9 mouse cellular contexts compared by ENCODE assay signal in the genomic region with DNA sequence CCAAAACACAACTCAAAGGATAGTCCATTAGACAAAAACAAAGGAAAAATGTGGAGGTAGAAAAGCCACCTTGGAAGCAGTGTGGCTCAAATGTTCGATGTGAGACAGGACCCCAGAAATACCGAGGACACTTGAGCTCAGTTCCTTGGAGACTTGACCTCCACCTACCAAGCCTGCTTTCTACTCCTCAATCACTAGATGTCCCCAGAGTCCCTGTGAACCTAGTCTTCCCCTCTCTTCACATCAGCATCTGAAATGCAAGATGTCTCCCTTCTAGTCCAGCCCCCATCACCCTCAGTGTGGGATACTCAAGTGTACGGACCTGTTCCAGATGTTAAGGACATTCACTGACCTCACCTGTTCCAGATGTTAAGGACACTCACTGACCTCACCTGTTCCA. TPM values are rescaled to one million over a fixed set of nuclear protein-coding genes. Genes with fewer than 3 reads are reported as not detected.
DNase-seq lines count a peak whose midpoint lies in the region; ATAC-seq lines count a peak whose summit lies in the region.
"Had no signal": no experiment of that assay in that cellular context is flagged by ENCODE, and none has a peak within 500 bp of the region (broad histone marks: within the 10 kb centered on the region; RNA-seq: fewer than 3 reads in every experiment).

No protein-coding gene starts in this region.

- no peak overlapping the region for H3K27ac ChIP-seq in hindbrain, embryonic 14.5 days

- ATAC-seq in hindbrain, embryonic 14.5 days (ENCODE audit: low FRiP score) = no peak
- peak; percentile 60 for ATAC-seq in megakaryocyte progenitor cell, adult 5-6 weeks (replicated peaks; ENCODE audit: poor library complexity)

- H3K9ac ChIP-seq in hindbrain, embryonic 14.5 days = no peak overlapping the region

- peaks cover 24% of the 10 kb centered on the region for H3K4me1 ChIP-seq in hindbrain, embryonic 14.5 days (replicated peaks; ENCODE audit: control insufficient read depth, insufficient read depth, low read length)

- peak; percentile 60 for DNase-seq in adrenal gland, postnatal 14 days
- no peak for DNase-seq in adrenal gland, adult 18-20 months (ENCODE audit: low spot score in 2 of 2)
- peak; percentile 33 for DNase-seq in ovary, adult 18-20 months (ENCODE audit: low spot score)
- no peak for DNase-seq in ovary, postnatal 10 days (ENCODE audit: low spot score)
- DNase-seq in cerebellum, adult 9-11 months = peak; percentile 67
- peak; percentile 74 for DNase-seq in hindbrain, embryonic 14.5 days (ENCODE audit: low spot score)
- DNase-seq in yolk sac, embryonic 10.5 days (ENCODE audit: low spot score) = peak; percentile 52

- no peaks in the 10 kb centered on the region for H3K9me3 ChIP-seq in hindbrain, embryonic 14.5 days (ENCODE audit: control insufficient read depth, low read length)

- WGBS in hindbrain, embryonic 14.5 days = 9% methylated on average over 3 of the region's 3 CpGs

- H3K4me3 ChIP-seq in hindbrain, embryonic 14.5 days (replicated peaks; ENCODE audit: low read length) = no peak overlapping the region

- no peaks in the 10 kb centered on the region for H3K27me3 ChIP-seq in hindbrain, embryonic 14.5 days (ENCODE audit: control insufficient read depth, insufficient read depth, low read length)

- H3K4me2 ChIP-seq in hindbrain, embryonic 14.5 days (replicated peaks) = 0 out of 2 replicates have a peak overlapping the region, but pooled peaks have one; percentile 15

- H3K36me3 ChIP-seq in hindbrain, embryonic 14.5 days (replicated peaks; ENCODE audit: control insufficient read depth, insufficient read depth) = no peaks in the 10 kb centered on the region; the same call in 1 of the 2 replicates

RNA-seq across cellular contexts. Expression of gene Sox12, which starts 5.1 kb away (rescaled TPM):
- total RNA-seq in adrenal gland, postnatal 14 days (2021) = 14.7 and 16.0 TPM in 2 replicates
- total RNA-seq in adrenal gland, adult 18-20 months (2021) = 1 to 10 TPM; 3.5 to 7.3 TPM
- 18.8 and 19.5 TPM in 2 replicates for polyA plus RNA-seq in hindbrain, embryonic 14.5 days (2014; fragmentation: Nextera tagmentation; extraction: Ambion mirVana)
- total RNA-seq in megakaryocyte progenitor cell, adult 5-6 weeks (2015) = 6.8 and 9.0 TPM in 2 replicates
- total RNA-seq in megakaryocyte progenitor cell, adult 5-6 weeks (2017) = 1.9 and 2.2 TPM in 2 replicates

RNA-seq across cellular contexts. Expression of gene Nrsn2, which starts 16.3 kb away (rescaled TPM):
- total RNA-seq in adrenal gland, postnatal 14 days (2021) = 2.8 and 3.0 TPM in 2 replicates
- total RNA-seq in adrenal gland, adult 18-20 months (2021) = 1 to 10 TPM; 5.8 to 6.7 TPM
- 48.0 and 56.9 TPM in 2 replicates for polyA plus RNA-seq in hindbrain, embryonic 14.5 days (2014; fragmentation: Nextera tagmentation; extraction: Ambion mirVana)
- not detected in 2 replicates for total RNA-seq in megakaryocyte progenitor cell, adult 5-6 weeks (2015)
- total RNA-seq in megakaryocyte progenitor cell, adult 5-6 weeks (2017) = not detected in 2 replicates
- polyA plus RNA-seq: liver, embryonic 16.5 days had no signal

RNA-seq across cellular contexts. Expression of gene Zcchc3, which starts 22.0 kb away (rescaled TPM):
- 8.3 and 9.9 TPM in 2 replicates for total RNA-seq in adrenal gland, postnatal 14 days (2021)
- 1 to 10 TPM; 6.8 to 7.8 TPM for total RNA-seq in adrenal gland, adult 18-20 months (2021)
- 16.5 and 17.2 TPM in 2 replicates for polyA plus RNA-seq in hindbrain, embryonic 14.5 days (2014; fragmentation: Nextera tagmentation; extraction: Ambion mirVana)
- 5.3 and 5.7 TPM in 2 replicates for total RNA-seq in megakaryocyte progenitor cell, adult 5-6 weeks (2015)
- 2.8 and 4.1 TPM in 2 replicates for total RNA-seq in megakaryocyte progenitor cell, adult 5-6 weeks (2017)

RNA-seq across cellular contexts. Expression of gene 6820408C15Rik, which starts 22.6 kb away (rescaled TPM):
- 0.37 and 0.38 TPM in 2 replicates for total RNA-seq in adrenal gland, postnatal 14 days (2021)
- total RNA-seq in adrenal gland, adult 18-20 months (2021) = under 1 TPM; 0.36 to 0.74 TPM
- polyA plus RNA-seq in hindbrain, embryonic 14.5 days (2014; fragmentation: Nextera tagmentation; extraction: Ambion mirVana) = 2.5 and 3.8 TPM in 2 replicates
- not detected in 2 replicates for total RNA-seq in megakaryocyte progenitor cell, adult 5-6 weeks (2015)
- 0.29 TPM in 1 of 2 replicates, not detected in the other for total RNA-seq in megakaryocyte progenitor cell, adult 5-6 weeks (2017)

RNA-seq across cellular contexts. Expression of gene Trib3, which starts 49.0 kb away (rescaled TPM):
- 4.5 and 6.0 TPM in 2 replicates for total RNA-seq in adrenal gland, postnatal 14 days (2021)
- total RNA-seq in adrenal gland, adult 18-20 months (2021) = 10 to 100 TPM in 1 of 2 experiments, 1 to 10 TPM in 1; 4.9 to 12.4 TPM
- 0.95 and 1.0 TPM in 2 replicates for polyA plus RNA-seq in hindbrain, embryonic 14.5 days (2014; fragmentation: Nextera tagmentation; extraction: Ambion mirVana)
- total RNA-seq in megakaryocyte progenitor cell, adult 5-6 weeks (2015) = not detected in 2 replicates
- total RNA-seq in megakaryocyte progenitor cell, adult 5-6 weeks (2017) = not detected in 2 replicates

Comparison
In these comparisons a context has a peak if more than half of its experiments do, and no peak if none do; other contexts are left out.
1. DNase-seq: peak in adrenal gland, postnatal 14 days (single experiment), ovary, adult 18-20 months (single experiment), cerebellum, adult 9-11 months (single experiment), hindbrain, embryonic 14.5 days (single experiment) and yolk sac, embryonic 10.5 days (single experiment); none in adrenal gland, adult 18-20 months (0 of 2) and ovary, postnatal 10 days (single experiment).